Mouse (Mus musculus): ENCODE data around the gene Olfr574. TPM values are rescaled to one million over a fixed set of nuclear protein-coding genes. Genes with fewer than 3 reads are reported as not detected.

Olfr574 gene
- total RNA-seq (2015) (not detected in 2 replicates), total RNA-seq (2017) (not detected in 2 replicates)

- no peak for ATAC-seq (replicated peaks; ENCODE audit: poor library complexity)
Observed at GRCm38 (mm10) chr7:102948167-102948566, at the start of gene Olfr574. Olfr574 (plus strand) TSS chr7:102948467.

- ATAC-seq (replicated peaks; ENCODE audit: poor library complexity), result no peak
Observed at GRCm38 (mm10) chr7:102915261-102915660, 33.0 kb upstream of the Olfr574 start.

GRCm38 (mm10) chr7:102916405-102916804 lies 31.9 kb upstream of the Olfr574 start:
- ATAC-seq (replicated peaks; ENCODE audit: poor library complexity), result no peak

DNA sequence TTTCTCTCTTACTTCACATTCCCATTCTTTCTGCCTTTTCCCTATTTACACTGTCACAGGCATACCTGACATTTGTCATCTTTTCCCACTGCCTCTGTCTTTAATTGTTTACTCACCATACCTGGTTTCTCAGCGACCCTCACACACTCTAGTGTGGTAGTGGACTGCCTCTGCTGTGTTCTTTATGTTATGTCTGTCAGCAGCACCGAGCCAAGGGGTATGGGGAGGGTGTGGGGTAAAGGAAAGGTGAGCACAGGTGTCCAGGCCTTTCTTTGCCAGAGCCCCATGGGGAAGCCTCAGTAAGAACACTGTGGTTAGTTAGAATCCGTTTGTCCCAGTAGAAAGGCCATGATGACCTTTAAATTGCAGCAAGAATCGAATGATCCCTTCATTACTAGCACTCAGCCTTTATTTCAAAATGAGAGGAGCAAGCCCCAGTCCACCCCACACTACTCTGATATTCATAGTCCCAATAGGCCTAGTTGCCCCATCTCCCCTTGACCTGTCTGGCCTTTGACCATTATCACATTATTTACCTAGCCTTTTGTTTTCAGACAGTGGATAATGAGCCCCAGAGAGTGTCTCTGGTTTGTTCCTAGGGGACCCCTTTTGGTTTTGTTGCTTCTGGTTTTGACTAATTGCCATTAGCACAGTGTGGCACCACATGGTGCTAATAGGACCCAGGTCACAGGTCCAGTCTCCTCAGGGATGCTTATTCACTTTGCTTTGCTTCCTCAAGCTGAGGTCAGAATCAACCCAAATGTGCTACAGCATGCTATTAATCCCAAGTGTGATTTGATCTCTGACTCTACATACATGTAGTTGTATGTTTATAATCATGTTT lies 31.0 kb upstream of the Olfr574 start, which contains the start of gene Olfr571:
TSS of gene Olfr571 (minus strand) at position 505 of the 844 bp plus-strand sequence.
- no peak for ATAC-seq (replicated peaks; ENCODE audit: poor library complexity)

DNA sequence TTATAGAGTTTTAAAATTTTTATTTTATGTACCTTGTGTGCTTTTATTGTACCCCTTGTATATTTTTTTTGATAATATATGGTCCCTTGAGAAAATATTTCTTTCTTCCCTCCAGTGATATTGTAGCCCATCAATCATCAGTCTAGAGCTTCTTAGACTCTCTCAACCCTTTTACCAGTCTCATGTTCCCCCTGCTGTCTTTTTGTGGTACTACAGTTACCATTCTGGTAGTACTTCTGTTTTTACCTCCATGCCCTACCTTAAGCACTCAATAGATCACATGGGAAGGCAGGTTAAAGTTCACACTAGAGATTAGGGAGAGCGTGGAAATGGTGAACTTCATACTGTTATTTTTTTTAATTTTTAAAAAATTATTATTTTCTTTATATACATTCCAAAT lies 28.6 kb upstream of the Olfr574 start:
- ATAC-seq (replicated peaks; ENCODE audit: poor library complexity), result peak; percentile 97

GRCm38 (mm10) chr7:102924109-102924508 lies 24.2 kb upstream of the Olfr574 start, which contains the start of gene Olfr572:
Olfr572 (plus strand) TSS chr7:102924409.
- ATAC-seq (replicated peaks; ENCODE audit: poor library complexity), result no peak

GRCm38 (mm10) chr7:102927105-102927504 lies 21.2 kb upstream of the Olfr574 start:
- peak; percentile 65 for ATAC-seq (replicated peaks; ENCODE audit: poor library complexity)

DNA sequence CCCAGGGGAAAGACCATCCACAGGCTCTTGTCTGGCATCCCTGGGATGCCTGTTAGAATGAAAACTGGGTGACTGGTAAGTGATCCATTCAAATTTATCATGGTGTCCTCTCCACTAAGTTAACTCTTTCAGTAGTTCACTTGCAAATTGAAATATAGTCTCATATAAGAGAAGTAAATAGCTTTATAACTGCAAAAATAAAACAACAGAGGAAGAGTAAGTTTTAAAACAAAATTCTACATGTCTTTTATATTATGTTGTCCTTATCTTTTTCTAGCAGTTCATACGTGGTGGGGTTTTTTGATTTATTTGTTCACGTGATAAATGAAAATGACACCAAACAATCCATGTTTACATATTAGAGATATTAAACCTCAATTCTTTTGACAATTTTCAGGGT lies 5.8 kb upstream of the Olfr574 start, which contains the start of gene Olfr573-ps1:
TSS of gene Olfr573-ps1 (minus strand) at position 101 of the 400 bp plus-strand sequence.
- ATAC-seq (replicated peaks; ENCODE audit: poor library complexity), result no peak

- no peak for ATAC-seq (replicated peaks; ENCODE audit: poor library complexity)
Observed at GRCm38 (mm10) chr7:102943417-102943816, 4.8 kb upstream of the Olfr574 start.

DNA sequence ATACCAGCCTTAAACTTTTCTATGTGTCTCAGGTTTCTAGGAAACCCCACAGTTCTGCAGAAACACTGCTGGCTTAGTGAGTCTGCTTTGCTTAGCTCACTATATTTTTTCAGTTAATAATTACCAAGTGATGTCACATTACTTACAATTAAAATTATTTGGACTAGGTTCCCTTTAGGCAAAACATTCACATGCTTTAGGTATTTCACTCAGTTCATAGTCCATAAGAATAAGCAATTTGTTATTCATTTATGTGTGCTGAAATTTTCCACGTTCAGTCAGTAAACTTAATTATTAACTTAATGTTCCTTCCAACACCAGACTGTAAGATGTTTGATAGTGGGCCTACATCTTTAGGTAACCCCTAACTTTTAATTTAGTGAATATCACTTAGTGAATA lies 2.5 kb downstream of the Olfr574 start:
- ATAC-seq (replicated peaks; ENCODE audit: poor library complexity), result no peak

GRCm38 (mm10) chr7:102958137-102958536 lies 9.9 kb downstream of the Olfr574 start:
- no peak for ATAC-seq (replicated peaks; ENCODE audit: poor library complexity)

DNA sequence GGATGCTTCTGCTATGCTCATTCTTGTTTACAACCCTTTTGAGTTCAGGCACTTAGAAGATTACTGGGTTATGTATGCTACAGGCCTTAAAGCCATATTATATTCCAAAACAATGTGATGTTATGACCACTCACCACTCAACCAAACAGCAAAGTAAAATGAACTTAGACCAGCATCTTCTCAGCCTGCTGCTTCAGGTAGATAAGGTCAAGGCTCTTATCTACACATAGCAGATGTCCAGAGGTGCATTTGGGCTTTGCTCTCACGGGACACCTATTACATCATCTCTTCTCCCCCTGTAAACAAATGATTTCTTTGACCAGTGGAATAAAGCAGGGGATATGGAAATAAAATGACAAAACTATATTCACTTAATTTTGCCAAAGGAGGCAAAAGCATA lies 10.3 kb downstream of the Olfr574 start, which contains the start of gene Olfr575:
TSS of gene Olfr575 (minus strand) at position 183 of the 400 bp plus-strand sequence.
- no peak for ATAC-seq (replicated peaks; ENCODE audit: poor library complexity)

DNA sequence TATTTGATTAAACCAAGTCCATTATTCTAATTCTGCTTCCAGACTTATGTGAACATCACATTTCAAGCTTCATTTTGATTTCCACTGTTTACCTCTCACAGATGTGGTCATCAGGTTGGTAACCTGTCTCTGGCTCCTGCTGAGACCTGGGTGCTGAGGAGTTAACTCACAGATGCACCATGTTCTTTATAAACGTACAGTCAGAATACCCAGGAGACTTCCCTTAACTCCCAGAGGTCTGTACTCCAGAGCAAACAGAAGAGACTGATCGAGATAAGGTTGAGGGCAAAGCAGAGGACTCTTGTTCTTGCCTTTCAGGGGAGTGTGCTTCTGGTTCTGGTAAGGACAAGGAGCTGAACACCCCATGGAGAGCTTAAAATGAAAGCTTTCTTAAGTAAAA lies 14.1 kb downstream of the Olfr574 start, which contains the start of gene Olfr576:
TSS of gene Olfr576 (plus strand) at position 301 of the 400 bp plus-strand sequence.
- ATAC-seq (replicated peaks; ENCODE audit: poor library complexity), result no peak

GRCm38 (mm10) chr7:102974399-102974798 lies 26.1 kb downstream of the Olfr574 start:
- no peak for ATAC-seq (replicated peaks; ENCODE audit: poor library complexity)

- ATAC-seq (replicated peaks; ENCODE audit: poor library complexity), result no peak
Observed at GRCm38 (mm10) chr7:102975843-102976242, 27.6 kb downstream of the Olfr574 start, which contains the start of gene Olfr577. Olfr577 (minus strand) TSS chr7:102975943.

DNA sequence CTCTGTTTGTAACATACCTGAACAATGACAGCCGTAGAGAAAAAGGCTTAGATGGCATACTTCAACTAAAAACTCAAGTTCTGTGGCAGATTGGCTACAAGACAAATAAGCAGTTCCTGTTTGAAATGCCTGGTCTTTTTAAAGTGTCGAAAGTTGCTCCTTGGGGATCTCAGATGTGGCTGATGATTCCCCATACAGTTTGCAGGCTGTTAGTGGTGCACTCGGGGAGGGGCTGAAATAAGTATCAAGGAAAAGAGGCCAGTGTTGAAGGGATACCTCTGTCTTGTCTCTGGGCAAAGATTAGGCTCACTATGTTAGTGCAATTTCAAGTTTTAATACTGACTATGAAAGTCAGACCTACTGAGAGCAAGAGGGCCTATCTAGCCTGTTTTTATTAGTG lies 41.0 kb downstream of the Olfr574 start, which contains the start of gene Olfr578:
TSS of gene Olfr578 (minus strand) at position 101 of the 400 bp plus-strand sequence.
- no peak for ATAC-seq (replicated peaks; ENCODE audit: poor library complexity)

Other genes starting within 250 kb of the Olfr574 start
- gene Olfr558, start 246.3 kb upstream of the Olfr574 start, total RNA-seq (2015), result not detected in 2 replicates
- gene Olfr558, start 246.3 kb upstream of the Olfr574 start, total RNA-seq (2017), result not detected in 2 replicates
- gene Olfr33, start 229.4 kb upstream of the Olfr574 start, total RNA-seq (2015), result not detected in 2 replicates
- not detected in 2 replicates for gene Olfr33, start 229.4 kb upstream of the Olfr574 start, total RNA-seq (2017)
- not detected in 2 replicates for gene Olfr559, start 221.0 kb upstream of the Olfr574 start, total RNA-seq (2015)
- gene Olfr559, start 221.0 kb upstream of the Olfr574 start, total RNA-seq (2017), result not detected in 2 replicates
- gene Olfr560, start 189.1 kb upstream of the Olfr574 start, total RNA-seq (2015), result not detected in 2 replicates
- not detected in 2 replicates for gene Olfr560, start 189.1 kb upstream of the Olfr574 start, total RNA-seq (2017)
- not detected in 2 replicates for gene Olfr78, start 189.0 kb upstream of the Olfr574 start, total RNA-seq (2015)
- gene Olfr78, start 189.0 kb upstream of the Olfr574 start, total RNA-seq (2017), result not detected in 2 replicates
- gene Olfr561, start 177.2 kb upstream of the Olfr574 start, total RNA-seq (2015), result not detected in 2 replicates
- gene Olfr561, start 177.2 kb upstream of the Olfr574 start, total RNA-seq (2017), result not detected in 2 replicates
- not detected in 2 replicates for gene Olfr564, start 145.0 kb upstream of the Olfr574 start, total RNA-seq (2015)
- not detected in 2 replicates for gene Olfr564, start 145.0 kb upstream of the Olfr574 start, total RNA-seq (2017)
- not detected in 2 replicates for gene Olfr566, start 89.7 kb upstream of the Olfr574 start, total RNA-seq (2015)
- gene Olfr566, start 89.7 kb upstream of the Olfr574 start, total RNA-seq (2017), result not detected in 2 replicates
- not detected in 2 replicates for gene Olfr568, start 71.3 kb upstream of the Olfr574 start, total RNA-seq (2015)
- not detected in 2 replicates for gene Olfr568, start 71.3 kb upstream of the Olfr574 start, total RNA-seq (2017)
- gene Olfr569, start 57.6 kb upstream of the Olfr574 start, total RNA-seq (2015), result not detected in 2 replicates
- not detected in 2 replicates for gene Olfr569, start 57.6 kb upstream of the Olfr574 start, total RNA-seq (2017)
- gene Olfr570, start 53.9 kb upstream of the Olfr574 start, total RNA-seq (2015), result not detected in 2 replicates
- gene Olfr570, start 53.9 kb upstream of the Olfr574 start, total RNA-seq (2017), result not detected in 2 replicates
- gene Olfr571, start 30.9 kb upstream of the Olfr574 start, total RNA-seq (2015), result not detected in 2 replicates
- not detected in 2 replicates for gene Olfr571, start 30.9 kb upstream of the Olfr574 start, total RNA-seq (2017)
- not detected in 2 replicates for gene Olfr572, start 24.1 kb upstream of the Olfr574 start, total RNA-seq (2015)
- gene Olfr572, start 24.1 kb upstream of the Olfr574 start, total RNA-seq (2017), result not detected in 2 replicates
- gene Olfr573-ps1, start 5.9 kb upstream of the Olfr574 start, total RNA-seq (2015), result not detected in 2 replicates
- gene Olfr573-ps1, start 5.9 kb upstream of the Olfr574 start, total RNA-seq (2017), result not detected in 2 replicates
- not detected in 2 replicates for gene Olfr575, start 10.3 kb downstream of the Olfr574 start, total RNA-seq (2015)
- gene Olfr575, start 10.3 kb downstream of the Olfr574 start, total RNA-seq (2017), result not detected in 2 replicates
- not detected in 2 replicates for gene Olfr576, start 14.2 kb downstream of the Olfr574 start, total RNA-seq (2015)
- not detected in 2 replicates for gene Olfr576, start 14.2 kb downstream of the Olfr574 start, total RNA-seq (2017)
- not detected in 2 replicates for gene Olfr577, start 27.5 kb downstream of the Olfr574 start, total RNA-seq (2015)
- not detected in 2 replicates for gene Olfr577, start 27.5 kb downstream of the Olfr574 start, total RNA-seq (2017)
- gene Olfr578, start 40.9 kb downstream of the Olfr574 start, total RNA-seq (2015), result not detected in 2 replicates
- gene Olfr578, start 40.9 kb downstream of the Olfr574 start, total RNA-seq (2017), result not detected in 2 replicates
- not detected in 2 replicates for gene Olfr582, start 89.6 kb downstream of the Olfr574 start, total RNA-seq (2015)
- gene Olfr582, start 89.6 kb downstream of the Olfr574 start, total RNA-seq (2017), result not detected in 2 replicates
- gene Olfr583, start 102.8 kb downstream of the Olfr574 start, total RNA-seq (2015), result not detected in 2 replicates
- gene Olfr583, start 102.8 kb downstream of the Olfr574 start, total RNA-seq (2017), result not detected in 2 replicates
- gene Olfr584, start 133.4 kb downstream of the Olfr574 start, total RNA-seq (2015), result not detected in 2 replicates
- not detected in 2 replicates for gene Olfr584, start 133.4 kb downstream of the Olfr574 start, total RNA-seq (2017)
- gene Olfr585, start 149.3 kb downstream of the Olfr574 start, total RNA-seq (2015), result not detected in 2 replicates
- gene Olfr585, start 149.3 kb downstream of the Olfr574 start, total RNA-seq (2017), result not detected in 2 replicates
- gene Olfr586, start 177.2 kb downstream of the Olfr574 start, total RNA-seq (2015), result not detected in 2 replicates
- gene Olfr586, start 177.2 kb downstream of the Olfr574 start, total RNA-seq (2017), result not detected in 2 replicates
- not detected in 2 replicates for gene Olfr588-ps1, start 192.4 kb downstream of the Olfr574 start, total RNA-seq (2015)
- gene Olfr588-ps1, start 192.4 kb downstream of the Olfr574 start, total RNA-seq (2017), result not detected in 2 replicates
- gene Olfr589, start 207.9 kb downstream of the Olfr574 start, total RNA-seq (2015), result not detected in 2 replicates
- not detected in 2 replicates for gene Olfr589, start 207.9 kb downstream of the Olfr574 start, total RNA-seq (2017)
- not detected in 2 replicates for gene Olfr591, start 229.9 kb downstream of the Olfr574 start, total RNA-seq (2015)
- gene Olfr591, start 229.9 kb downstream of the Olfr574 start, total RNA-seq (2017), result not detected in 2 replicates
- gene Olfr592, start 236.3 kb downstream of the Olfr574 start, total RNA-seq (2015), result not detected in 2 replicates
- gene Olfr592, start 236.3 kb downstream of the Olfr574 start, total RNA-seq (2017), result not detected in 2 replicates